Mouse (Mus musculus) adrenal gland, postnatal 36 days (tissue): ENCODE data around the gene Dimt1. TPM values are rescaled to one million over a fixed set of nuclear protein-coding genes. Genes with fewer than 3 reads are reported as not detected.
"Not testable (repeated sequence)": the region's sequence is repeated elsewhere in the genome, so short reads cannot be mapped to it uniquely, and the experiment has no call there.

Source experiments
- DNase-seq, 2 experiments: peaks; one replicate each; pipeline ENCODE4 v3.0.0; 2021; ENCODE audit warnings: mixed read lengths in 1 of 2
- total RNA-seq, 2 experiments: library from RNA; stranded (reverse); gene quantifications; 2 replicates each; pipeline ENCODE4 v1.2.3; 2021

The Dimt1 gene
- total RNA-seq, 2 experiments from 2014 or later = 14.6 to 21.7 TPM

- DNase-seq = no peak
These were observed 13.6 kb downstream of the Dimt1 start for GRCm38 (mm10) chr13:106960557-106960956.

DNA sequence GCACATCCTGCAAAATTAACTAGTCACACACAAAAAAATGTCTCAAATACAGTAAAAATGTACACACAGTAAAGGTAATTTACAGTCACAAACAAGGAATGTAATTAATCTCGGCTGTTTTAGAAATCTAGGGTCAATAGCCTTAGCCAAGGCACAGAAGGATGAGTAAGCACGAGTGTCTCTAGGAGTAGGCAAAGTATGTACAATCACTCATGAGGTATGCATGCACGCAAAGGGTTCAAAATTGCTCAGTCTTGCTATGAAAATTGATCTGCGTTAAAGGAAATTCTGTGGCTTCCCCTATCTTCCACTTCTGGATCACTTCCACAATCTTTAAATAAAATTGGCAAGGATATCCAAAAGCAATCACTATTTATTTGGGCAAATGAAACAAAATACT, 14.6 kb downstream of the Dimt1 start:
- DNase-seq = no peak

DNA sequence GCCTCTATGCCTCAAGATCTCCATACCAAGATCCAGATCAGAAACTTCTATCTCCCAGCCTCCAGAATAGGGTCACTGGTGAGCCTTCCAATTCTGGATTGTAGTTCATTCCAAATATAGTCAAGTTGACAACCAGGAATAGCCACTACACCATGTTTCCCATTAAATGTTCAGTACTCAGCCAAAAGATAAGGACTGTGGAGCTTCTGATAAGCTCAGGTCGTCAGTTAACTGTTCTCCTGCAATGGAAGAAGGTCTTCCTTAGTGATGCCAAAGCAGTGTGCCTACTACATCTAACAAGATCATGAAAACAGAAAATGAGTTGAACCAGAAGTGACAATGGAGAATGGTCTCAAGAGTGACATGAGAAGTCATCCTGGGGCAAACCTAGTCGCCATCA, 50.0 kb downstream of the Dimt1 start:
- no peak for DNase-seq

DNA sequence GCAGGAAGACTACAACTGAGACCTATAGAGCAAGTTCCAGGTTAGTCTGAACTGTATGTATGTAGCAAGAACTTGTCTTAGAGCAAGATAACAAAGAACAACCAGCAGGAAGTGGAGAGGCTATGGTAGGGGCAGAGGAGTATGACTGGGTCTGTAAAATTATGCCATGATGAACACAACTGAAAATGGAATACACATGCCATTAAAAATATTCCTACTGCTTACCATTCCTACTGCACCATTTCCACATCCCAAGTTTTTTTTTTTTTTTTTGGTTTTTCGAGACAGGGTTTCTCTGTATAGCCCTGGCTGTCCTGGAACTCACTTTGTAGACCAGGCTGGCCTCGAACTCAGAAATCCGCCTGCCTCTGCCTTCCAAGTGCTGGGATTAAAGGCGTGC, 50.6 kb downstream of the Dimt1 start:
- not testable (repeated sequence) for DNase-seq

DNA sequence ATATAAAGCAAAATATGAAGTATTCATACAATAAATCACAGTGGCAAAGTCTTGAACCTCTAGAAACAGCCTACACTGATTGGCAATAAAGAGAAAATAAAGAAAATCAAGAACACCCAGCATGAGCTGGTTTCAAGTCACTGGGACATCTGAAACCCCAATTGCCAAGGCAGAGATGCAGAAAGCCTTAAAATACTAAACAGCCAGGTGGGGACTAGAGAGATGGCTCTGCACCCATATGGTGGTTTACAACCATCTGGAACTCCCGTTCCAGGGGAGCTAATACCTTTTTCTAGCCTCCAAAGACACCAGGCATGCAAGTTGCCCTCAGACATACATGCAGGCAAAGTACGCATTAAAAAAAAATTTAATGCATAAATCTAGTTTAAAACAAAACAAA, 51.1 kb downstream of the Dimt1 start:
- DNase-seq = no peak

- no peak for DNase-seq
These were observed 51.7 kb downstream of the Dimt1 start for GRCm38 (mm10) chr13:106998671-106999070.

- DNase-seq = no peak
These were observed 56.3 kb downstream of the Dimt1 start for GRCm38 (mm10) chr13:107003211-107003610.

DNA sequence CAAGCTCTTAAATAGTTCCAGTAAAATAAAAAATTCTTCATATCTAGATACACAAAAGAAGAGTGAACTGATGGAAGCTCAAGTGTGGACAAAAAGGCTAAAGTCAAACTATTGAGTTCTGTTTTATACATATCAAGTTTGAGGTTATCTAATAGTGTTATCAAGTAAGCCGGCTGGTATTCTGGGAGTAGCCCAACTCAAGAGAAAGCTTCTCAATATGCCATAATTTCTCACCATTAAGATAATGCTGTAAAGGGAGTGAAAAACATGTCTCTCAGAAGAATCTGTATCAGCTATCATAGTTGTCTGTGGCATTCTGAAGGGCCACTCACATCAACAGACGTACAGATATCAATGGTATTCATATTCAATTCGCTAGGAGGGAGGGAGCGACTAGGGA, 61.2 kb downstream of the Dimt1 start:
- no peak for DNase-seq

Other genes starting within 250 kb of the Dimt1 start
- 10 to 100 TPM; 38.9 to 43.8 TPM for gene Ipo11, start 10.2 kb upstream of the Dimt1 start, total RNA-seq
- 10 to 100 TPM; 49.5 to 51.6 TPM for gene Kif2a, start 75.0 kb downstream of the Dimt1 start, total RNA-seq